Comparison of ENCODE assay signal across 1 mouse cellular context in the genomic region with DNA sequence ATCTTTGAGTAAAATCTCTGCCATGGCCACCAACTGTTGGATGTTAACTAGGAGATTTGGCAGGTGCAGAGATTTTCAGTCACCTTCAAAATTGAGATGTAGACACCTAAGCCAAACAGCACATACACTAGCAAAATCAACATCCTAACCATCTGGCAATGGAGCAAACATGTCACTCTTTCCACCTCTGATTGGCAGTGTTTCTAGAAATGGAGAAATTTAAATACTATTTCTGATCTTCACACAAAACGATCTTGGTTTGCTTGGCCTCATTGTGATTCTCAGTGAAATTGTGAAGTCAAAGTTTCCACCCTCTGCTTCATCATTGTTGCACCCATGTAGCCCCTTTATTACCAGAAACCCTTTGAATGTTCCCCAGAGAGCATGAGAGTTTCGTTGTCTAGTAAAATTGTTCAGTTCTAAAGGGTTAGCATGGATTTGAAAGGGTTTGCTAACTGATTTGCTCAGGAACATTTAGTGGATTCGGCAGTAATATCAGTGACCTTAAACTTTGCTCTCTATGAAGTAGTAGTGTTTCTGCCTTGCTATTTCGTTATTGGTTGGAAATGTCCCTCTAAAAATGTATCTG.
TF ChIP-seq lines count a peak whose summit lies in the region.

No protein-coding gene starts in this region.

TF ChIP-seq in CH12.LX, 34 proteins besides CTCF, POLR2A, EP300 and RAD21 (continued from another document):
- TF ChIP-seq ETS1 (conservative IDR thresholded peaks at IDR 0.05; ENCODE audit: low read depth, low read length) = peak; percentile 99
- peak; percentile 98 for TF ChIP-seq TCF12 (IDR thresholded peaks at IDR 0.05; ENCODE audit: low read depth, low read length)
- TF ChIP-seq MXI1 (IDR thresholded peaks at IDR 0.05; ENCODE audit: low read depth, low read length) = no peak; the same call in 1 of the 2 replicates
- no peak for TF ChIP-seq ZC3H11A (IDR thresholded peaks at IDR 0.05; ENCODE audit: low read depth, low read length)
- peak; percentile 49; the same call in 1 of the 2 replicates for TF ChIP-seq CHD1 (IDR thresholded peaks at IDR 0.05; ENCODE audit: low read depth, low read length)
- peak; percentile 100 for TF ChIP-seq JUND (conservative IDR thresholded peaks at IDR 0.05; ENCODE audit: low read depth, low read length)
- no peak for TF ChIP-seq E2F4 (IDR thresholded peaks at IDR 0.05; ENCODE audit: insufficient replicate concordance, low read depth, low read length)
- TF ChIP-seq SMC3 (IDR thresholded peaks at IDR 0.05; ENCODE audit: low read depth, low read length) = peak; percentile 24
- no peak for TF ChIP-seq USF1 (IDR thresholded peaks at IDR 0.05; ENCODE audit: low read depth, low read length)
- peak; percentile 94 for TF ChIP-seq MAFK (IDR thresholded peaks at IDR 0.05; ENCODE audit: insufficient replicate concordance, low read length)
- TF ChIP-seq MYC (IDR thresholded peaks at IDR 0.05; ENCODE audit: low read depth, low read length) = peak; percentile 95
- peak; percentile 65; the same call in 1 of the 2 replicates for TF ChIP-seq POLR2AphosphoS2 (IDR thresholded peaks at IDR 0.05; ENCODE audit: low read depth, low read length)
- TF ChIP-seq JUN (IDR thresholded peaks at IDR 0.05; ENCODE audit: insufficient read depth, low read depth, low read length) = peak; percentile 100
